Mouse (Mus musculus) bone marrow macrophage, adult 2 months (primary cell): ENCODE measurements around the gene Abhd17a.

ENCODE experiments used
- CTCF ChIP-seq: IDR thresholded peaks from 2 replicates; pipeline ENCODE4 v1.5.1; 2012; ENCODE audit warnings: low read depth, mild to moderate bottlenecking, low read length, moderate library complexity
- POLR2A ChIP-seq: IDR thresholded peaks from 2 replicates; pipeline ENCODE4 v1.6.1; 2012; ENCODE audit warnings: mild to moderate bottlenecking, low read depth, low read length, borderline replicate concordance

DNA sequence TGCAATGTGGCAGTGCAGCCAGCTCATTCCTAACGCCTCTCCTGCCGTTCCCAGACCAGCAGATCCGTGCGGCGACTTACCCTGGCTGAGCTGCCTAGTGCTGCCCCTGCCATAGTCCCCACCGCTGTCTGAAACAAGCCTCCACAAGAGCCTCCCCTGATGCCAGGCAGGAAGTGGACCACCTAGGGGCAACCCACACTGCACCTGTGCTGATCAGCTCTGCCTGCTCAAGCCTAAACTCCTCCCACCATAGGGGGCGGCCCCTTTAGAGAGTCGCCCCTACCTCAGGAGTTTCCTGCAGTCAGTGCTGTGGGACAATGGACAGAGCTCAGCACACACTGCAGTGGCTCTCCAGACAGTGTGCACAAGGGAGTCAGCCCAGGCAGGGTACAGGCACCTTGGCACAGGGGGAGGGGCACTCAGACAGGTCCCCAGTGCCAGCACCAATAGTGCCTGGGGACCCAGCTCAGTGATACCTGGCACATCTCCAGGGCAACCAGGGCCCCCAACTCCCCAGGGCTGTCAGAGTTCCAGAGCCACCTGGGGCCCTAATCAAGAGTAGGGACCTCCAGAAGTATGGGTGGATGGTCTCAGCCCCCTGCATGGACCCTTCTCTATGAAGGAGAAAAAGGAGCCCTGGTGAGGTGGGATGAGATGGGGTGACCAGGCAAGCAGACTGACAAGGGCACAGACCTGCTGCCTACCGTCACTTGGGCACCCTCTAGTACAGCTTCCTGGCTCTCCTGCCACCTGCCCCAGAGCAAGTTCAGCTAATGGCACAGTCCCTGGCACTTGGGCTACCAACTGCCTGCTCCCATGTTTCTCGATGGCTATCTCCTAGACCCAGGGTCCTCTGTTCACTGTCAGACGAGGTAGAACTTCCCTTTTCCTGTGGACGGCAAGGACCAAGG is 5.2 kb downstream of the Abhd17a start:
- TF ChIP-seq CTCF (no peak), POLR2A (no peak)
